Mouse (Mus musculus) kidney, postnatal 14 days (tissue): Measurements from ENCODE around the gene Dazap1.
A peak's percentile ranks its signal among the peaks of the same experiment; 100 is the strongest.

ENCODE experiments used
- DNase-seq: peaks from one replicate; pipeline ENCODE4 v3.0.0; 2022; ENCODE audit warnings: mixed read lengths

Dazap1 gene

DNA sequence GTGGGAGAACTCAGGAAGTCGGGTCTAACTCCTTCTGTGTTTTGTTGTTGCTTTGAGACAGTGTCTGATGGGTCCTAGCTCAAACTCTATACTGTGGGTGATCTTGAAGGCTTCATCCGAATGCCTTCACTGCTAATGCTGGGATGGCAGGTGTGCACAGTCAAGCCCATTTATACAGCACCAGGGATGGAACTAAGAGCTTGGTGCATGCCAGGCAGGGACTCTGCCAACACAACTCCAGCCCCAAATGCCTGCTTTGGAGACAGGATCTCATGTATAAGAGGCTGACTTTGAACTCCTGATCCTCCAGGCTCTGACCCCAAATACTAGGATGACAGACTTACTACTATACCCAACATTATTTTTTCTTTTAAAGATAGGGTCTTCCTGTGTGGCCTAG lies 11.2 kb upstream of the Dazap1 start:
- DNase-seq: no peak

DNA sequence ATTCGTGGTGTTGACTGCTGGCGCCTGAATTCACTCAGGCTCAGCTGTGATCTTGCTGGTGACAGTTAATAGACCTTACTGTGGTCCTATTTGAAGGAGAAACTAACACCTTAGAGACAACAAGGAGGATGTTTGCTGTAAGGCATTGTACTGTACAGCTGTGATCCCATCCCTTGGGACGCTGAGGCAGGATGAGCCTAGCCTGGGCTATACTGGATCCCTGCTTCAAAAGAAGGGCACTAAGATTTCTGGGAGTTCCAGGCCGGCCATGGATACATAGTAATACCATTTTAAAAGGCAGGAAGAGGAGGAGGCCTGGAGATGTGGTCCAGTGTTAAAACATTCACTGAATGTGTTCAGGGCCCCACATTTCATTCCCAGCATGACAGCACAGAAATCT lies 10.7 kb upstream of the Dazap1 start:
- DNase-seq: no peak

DNA sequence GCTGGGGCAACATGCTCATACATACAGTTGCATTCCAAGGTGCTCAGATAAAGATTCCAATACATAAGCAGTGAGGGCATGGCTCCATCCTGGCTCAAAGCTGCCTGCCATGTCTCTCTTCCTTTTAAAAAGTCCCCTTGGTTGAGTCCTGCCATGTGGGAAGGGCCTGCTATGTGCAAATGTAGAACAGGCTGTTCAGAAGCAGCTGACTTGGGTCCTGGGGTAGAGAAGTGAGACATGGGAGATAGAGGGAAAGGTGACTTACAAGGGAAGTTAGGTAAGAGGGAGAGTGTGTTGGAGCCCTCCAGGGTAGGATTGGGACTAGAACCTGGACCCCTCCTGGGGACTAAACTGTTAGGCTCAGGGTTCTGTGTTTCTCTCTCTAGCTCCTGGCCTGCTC lies 9.3 kb upstream of the Dazap1 start:
- no peak for DNase-seq

DNA sequence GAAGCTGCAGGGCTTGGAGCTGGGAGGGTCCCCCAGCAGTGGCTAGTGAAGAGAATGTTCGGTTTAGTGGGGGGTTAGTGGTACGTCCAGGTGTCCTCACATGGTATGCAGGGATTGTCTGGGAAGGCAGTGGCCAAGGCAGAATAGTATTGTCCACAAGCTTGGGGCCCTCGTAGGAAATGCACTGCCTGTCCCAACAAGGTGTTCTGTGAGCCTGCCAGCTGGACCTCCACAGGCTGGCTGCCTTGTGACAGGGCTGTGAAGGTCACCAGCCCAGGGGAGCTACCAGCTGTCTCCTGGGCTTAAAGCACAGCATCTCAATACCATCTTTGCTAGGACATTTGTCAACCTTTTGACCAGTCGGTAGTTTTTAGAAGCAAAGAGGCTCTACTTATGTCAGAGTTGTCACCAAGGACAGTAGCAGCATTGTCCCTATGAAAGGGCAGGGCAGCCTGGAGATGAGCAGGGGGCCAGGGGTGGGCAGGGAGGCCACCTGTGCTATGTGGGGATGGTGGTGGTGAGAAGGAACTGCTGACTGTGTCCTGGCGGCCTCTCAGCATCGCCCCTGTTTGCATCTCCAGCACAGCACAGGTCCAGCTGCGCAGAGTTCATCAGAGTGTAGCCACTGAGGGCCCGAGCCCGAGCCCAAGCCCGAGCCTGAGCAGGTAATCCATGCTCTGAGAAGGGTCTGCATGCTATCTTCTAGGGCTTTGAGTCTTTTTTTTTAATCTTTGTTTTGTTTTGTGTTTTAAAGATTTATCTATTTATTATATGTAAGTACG lies 8.6 kb upstream of the Dazap1 start:
- no peak for DNase-seq

DNA sequence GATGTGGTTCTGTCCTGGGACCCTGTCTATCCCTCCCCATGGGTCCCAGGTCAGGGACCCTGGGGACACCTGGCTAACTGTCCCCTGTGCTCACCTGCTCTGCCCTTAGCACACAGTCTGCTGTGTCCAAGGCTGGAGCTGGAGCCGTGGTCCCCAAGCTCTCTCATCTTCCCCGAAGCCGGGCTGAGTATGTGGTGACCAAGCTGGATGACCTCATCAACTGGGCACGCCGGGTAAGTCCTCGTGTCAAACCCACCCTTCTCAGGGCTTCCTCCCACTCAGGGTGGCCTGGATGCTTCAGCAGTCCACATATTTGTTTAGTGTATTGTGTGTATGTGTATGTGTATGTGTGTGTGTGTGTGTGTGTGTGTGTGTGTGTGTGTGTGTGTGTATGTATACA lies 7.7 kb upstream of the Dazap1 start:
- DNase-seq: no peak

DNA sequence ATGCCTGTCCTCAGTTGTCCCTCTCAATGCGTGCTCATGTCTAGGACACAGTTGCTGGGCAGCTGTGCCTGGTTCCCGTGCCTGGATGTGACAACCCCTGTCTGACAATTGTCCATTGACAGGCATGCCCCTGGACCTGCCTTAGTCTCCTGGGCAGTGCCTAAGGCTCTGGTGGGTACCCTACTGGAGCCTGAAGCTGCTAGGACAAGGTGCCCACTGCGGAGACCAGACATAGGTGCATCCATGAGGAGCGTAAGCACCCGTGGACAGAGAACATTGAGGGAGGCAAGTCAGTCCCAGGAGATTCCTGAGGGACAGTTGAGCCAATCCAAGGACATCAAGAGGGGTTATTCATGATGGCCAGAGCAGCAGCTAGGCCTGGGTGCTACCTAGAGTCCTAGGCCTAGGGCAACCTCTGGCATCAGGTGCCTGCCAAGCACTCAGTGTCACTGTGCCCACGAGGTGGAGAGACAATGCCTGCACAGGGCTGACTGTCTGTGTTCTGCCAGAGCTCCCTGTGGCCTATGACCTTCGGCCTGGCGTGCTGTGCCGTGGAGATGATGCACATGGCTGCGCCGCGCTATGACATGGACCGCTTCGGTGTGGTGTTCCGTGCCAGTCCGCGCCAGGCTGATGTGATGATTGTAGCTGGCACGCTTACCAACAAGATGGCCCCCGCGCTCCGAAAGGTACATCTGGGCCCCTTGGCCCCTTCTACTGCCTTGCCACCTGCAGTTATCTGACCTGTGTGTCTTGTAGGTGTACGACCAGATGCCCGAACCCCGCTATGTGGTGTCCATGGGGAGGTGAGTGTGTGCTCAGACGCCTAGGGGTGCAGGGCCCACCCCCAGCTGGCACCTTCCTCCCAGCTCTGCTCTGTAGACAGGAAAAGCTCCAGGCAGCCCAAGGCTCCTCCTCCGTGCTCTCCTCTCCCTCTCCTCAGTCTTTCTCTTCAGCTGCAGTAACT lies 6.7 kb upstream of the Dazap1 start:
- DNase-seq: no peak

DNA sequence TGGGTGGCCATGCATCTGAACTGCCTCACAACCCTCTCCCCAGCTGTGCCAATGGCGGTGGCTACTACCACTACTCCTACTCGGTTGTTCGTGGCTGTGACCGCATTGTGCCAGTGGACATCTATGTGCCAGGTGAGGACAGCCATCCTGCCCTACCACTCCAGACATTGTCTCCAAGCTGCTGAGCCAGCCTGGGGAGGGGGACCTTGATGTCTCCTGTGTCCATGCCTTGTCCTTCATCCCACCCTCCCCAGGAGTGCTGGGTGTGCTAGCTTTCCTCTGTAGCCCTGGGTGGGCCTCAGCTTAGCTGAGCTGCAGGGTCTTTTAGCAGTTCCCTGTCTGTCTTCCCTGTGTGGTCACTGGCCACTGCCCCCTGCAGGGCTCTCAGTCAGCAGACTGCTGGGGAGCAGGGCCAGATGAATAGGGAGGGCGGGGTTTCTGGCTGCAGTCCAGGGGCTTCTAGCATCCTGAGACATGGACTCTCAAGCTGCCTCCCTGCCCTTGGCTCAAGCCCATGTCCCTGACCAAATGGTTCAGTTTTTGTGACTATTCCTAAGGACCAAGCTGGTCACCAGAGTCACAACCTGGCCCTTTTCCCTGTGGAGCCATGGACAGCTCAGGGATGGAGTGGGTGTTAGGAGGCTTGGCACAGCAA lies 5.3 kb upstream of the Dazap1 start:
- DNase-seq: peak; percentile 53

DNA sequence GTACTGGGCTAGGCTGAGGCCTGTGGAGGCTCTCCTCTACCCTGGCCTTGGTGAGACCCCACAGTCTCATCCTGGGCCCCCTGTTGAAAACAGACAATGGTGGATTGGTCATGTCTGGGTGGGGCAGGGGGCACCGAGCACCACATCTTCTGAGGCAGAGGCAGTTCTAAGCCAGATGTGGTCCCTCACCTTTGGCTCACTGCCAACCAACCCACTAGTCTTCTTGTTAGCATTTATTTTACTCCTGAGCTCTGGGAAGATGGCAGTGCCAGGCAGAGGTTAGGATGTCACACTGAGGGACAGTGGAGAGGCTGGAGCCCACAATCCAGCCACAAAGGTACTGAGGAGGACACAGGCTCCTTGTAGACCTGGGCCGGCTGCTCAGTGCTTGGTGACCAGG lies 3.4 kb upstream of the Dazap1 start:
- DNase-seq: no peak

DNA sequence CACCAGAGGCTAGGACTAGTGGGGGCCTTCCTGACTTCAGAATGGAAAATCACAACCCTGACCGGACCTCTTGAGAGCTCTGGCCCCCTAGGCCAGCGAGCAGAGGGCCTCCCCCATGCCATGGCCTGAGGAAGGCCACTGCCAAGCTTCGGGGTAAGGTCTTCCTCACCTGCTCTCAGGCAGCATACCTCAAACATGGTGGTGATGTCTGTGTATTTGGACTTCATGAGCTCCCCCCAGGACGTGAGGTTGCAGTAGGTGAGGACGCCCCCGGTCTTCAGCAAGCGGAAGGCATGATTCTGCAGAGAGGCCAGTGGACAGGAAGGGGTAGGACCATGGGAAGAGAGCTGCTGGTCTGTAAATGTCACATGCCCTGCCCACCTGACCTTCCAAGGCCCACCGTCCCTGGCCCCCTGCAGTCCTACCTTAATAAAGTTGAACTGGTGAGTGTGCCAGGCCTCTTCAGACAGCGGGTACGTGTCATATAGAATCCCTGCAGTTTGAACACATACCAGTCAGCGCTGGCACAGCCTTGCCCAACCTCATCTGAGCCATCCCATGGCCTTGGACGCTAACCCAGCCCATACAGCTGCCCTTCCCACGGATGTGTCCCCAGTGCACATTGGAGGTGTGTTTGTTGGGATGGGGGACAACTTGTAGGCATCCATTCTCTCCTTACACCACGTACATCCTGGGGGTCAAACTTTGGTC lies 2.4 kb upstream of the Dazap1 start:
- no peak for DNase-seq

DNA sequence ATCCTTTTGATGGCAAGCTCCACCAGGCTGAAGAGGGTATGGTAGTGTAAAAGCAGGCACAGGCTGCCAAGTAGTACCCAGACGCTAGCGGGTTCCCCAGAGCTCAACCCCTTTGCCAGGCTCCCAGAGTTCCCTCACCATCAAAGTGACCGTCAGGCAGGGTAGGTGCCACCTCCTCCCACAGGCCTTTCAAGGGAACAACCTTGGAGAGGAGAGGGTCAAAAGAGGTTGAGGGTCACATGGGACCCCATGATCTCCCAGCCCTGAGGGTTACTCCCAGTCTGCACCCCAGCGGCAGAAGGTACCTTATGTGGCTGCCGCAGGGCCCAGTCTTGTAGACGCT lies 1.9 kb upstream of the Dazap1 start:
- DNase-seq: no peak

DNA sequence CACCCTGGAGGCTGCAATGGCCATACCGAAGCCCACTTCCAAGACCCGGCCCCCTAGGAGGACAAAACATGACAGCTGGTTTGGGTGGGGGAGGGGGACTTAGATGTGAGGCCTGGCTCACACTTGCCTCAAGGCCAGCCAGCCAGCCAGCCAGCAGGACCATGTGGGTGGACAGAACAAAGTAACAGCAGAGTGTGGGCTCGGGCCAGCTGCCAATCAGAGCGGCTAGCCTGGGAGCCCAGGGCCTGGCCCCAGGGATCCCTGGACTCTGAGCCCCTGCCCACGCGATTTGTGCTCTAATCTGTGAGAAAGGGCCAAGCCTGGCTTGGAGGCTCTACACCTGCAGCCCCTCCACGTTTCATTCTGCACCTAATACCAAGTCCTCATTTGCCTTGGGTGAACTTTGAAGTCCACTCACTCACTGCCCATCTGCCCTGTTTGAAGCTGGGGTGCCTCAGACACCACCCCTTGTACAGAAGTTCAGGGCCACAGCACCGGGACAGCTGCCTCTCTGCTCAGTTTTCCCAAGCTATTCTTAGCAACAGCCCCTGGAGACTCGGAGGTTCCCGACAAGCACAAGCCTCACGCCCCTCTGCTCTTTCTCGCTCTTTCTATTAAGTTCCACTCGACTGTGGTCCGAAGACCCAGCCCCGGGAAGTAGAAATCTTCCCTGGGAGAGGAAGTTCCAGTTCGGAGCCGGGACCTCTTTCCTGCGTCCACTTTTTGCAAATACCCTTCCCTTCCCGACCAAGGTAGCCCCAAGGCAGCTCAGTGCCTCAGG lies 1.2 kb upstream of the Dazap1 start:
- DNase-seq: peak; percentile 84

DNA sequence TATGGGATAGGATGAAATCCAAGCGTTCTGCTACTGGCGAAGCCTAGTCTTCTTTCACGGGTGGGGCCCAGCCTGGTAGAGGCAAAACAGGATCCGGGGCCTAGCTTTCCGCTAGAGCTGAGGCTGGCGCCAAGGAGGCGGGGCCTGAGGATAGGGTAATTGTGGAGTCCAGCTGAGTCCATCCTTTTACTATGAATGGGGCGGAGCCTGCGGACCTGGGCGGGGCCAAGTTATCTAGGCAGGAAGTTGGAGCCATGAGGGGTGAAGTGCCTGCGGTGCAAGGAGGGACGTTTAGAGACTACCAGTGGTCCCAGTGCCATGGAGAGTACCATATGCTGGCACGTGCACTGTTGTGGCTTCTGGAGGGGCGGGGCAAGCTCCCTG lies 291 bp downstream of the Dazap1 start:
- peak; percentile 99 for DNase-seq

DNA sequence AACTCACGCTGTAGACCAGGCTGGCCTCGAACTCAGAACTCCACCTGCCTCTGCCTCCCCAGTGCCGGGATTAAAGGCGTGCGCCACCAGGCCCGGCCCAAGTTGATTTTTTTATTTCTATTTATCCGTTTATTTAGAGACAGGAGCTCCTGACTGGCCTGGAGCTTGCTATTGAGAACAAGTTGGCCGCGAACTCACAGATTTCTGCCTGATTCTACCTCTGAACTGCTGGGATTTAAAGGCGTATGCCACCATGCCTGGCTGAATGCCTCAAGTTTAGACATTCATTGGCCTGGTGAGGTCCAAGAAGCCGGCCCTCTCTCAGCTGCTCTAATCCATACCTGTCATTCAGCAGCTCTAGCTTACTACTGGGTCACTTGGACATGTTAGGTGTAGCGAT lies 883 bp downstream of the Dazap1 start:
- no peak for DNase-seq

DNA sequence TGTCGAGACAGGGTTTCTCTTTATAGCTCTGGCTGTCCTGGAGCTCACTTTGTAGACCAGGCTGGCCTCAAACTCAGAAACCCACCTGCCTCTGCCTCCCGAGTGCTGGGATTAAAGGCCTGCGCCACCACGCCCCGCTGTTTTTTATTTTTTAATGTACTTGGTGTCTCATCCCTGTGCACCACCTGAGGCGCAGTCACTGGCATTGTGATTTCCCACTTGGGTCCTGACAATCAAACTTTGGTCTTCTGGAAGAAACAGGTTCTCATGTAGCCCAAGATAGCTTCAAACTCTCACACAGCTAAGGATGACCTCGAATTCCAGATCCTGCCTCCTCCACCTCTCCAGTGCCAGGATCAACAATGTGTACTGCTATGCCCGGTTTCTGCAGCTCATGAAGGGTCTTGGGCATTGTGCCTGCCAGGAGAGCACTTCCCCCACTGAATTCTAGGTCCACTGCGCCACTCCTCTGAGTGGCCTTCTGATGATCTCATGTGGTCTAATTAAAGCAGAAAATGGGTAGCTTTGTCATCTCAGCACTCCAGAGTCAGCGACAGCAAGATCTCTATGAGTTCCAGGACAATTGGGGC lies 1.6 kb downstream of the Dazap1 start:
- no peak for DNase-seq

DNA sequence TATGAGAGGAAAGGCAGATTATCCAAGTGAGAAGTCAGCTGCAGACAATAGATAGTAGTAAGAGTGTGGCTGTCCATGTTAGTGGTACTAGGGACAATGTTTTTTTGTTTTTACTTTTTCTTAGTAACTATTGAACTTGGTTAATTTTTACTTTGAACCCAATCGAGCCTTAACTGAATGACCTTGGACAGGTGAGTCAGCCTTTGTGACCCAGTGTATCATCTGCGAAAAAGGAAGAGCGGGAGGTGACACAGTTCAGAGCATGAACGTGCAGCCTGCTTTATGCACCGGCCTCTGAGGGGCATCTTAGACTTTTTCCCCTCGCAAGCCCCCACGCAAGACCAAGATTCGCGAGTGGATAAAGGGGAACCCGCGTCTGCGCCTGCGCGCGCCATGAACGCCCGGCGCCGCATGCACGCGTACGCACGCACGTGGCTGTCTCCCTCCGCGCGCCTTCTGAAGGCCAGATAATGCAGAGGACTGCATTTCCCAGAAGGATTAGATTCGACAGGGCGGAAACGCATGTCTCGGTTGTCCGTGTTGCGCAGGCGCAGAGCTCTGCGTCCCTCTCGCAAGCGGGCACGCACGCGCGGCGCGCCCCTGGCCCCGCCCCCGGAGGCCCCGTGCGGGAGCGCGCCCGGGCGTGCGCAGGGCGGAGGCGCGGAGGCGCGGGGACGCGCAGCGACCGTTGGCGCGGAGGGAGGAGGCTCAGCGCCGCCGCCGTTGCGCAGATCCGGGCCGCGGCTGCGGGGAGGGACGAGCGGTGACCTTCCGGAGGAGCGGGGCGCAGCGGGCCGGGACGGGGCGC lies 3.3 kb downstream of the Dazap1 start:
- DNase-seq: peak; percentile 100

DNA sequence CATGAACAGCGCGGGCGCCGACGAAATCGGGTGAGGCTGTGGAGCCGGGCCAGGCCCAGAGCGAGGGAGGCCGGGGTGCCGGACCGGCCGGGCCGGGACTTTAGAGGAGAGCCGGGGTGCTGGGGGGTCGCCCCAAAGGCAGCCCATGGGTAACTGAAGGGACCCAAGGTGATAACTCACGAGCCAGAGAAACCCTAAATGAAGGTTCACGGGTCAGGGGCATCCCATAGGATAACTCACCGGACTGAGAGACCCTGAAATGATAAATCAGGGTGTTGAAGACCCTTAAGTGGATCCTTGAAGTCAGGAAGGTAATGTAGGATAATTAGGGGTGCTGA lies 3.8 kb downstream of the Dazap1 start:
- no peak for DNase-seq

DNA sequence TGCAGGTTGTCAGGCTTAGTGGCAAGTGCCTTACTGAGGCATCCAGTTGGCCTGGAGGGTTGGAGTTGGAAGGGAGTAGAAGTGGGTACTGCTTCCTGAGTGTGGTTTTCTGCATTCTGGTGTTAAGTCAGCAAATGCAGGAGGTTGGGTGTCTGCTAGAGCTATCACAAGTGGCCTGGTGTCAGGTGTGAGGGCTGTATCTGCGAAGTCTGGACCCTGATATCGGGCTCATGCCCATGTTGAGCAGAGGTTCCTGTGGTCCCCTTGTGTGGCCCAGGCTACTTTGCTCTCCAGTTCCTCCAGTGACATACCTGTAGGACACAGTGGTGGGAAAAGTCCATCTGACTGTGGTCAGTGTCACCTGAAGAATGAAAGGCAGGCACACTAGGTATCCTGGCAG lies 8.8 kb downstream of the Dazap1 start:
- no peak for DNase-seq

DNA sequence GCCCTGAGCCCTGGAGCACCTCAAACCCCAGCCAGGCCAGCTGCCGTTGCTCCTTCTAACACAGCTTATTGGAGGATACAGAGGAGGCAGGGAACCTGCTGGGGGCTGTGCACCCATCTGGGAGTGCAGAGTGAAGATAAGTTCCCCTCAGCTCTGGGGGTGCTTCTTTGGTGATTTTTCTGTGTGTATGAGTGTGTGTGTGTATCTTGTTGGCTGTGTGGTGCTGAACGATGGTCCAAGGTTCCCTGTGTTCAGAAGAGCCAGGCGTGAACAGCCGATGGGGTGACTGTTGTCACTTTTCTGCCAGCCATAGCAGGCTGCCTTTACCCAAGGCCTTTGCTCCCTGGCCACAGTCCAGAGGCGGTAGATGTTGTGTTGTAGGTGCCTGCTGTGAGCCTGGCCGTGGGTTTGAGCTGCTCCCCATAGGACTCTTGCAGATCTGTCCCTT lies 9.5 kb downstream of the Dazap1 start:
- DNase-seq: peak; percentile 61

DNA sequence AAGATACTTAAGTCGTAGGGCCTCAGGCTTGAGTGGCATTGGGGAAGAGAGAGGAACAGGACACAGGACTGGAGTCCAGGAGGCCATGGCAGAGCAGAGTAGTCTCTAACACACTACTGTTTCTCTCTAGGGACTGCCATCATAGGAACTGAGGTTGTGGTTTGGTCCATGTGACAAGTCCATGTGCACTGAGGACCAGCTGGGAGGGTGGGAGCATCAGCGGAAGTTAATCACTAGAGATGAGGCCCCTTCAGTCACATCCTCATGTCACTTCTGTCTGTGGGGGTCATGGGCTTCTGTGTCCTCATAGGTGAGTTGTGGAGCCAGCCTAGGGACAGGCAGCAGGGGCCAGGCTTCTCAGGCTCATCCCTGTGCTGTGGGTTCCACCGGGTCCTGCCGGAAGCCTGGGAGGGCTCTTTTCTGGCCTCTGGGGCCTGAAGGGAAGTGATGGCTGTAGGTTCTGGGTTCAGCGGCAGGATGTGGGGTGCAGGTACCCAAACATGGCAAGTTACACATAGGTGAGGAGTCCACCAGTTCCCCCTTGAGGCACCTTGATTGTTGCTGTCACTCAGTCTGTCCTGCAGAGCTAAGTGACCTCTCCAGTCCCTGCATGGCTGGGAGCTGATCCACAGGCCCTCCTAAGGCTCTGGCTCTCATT lies 10.0 kb downstream of the Dazap1 start:
- DNase-seq: no peak

DNA sequence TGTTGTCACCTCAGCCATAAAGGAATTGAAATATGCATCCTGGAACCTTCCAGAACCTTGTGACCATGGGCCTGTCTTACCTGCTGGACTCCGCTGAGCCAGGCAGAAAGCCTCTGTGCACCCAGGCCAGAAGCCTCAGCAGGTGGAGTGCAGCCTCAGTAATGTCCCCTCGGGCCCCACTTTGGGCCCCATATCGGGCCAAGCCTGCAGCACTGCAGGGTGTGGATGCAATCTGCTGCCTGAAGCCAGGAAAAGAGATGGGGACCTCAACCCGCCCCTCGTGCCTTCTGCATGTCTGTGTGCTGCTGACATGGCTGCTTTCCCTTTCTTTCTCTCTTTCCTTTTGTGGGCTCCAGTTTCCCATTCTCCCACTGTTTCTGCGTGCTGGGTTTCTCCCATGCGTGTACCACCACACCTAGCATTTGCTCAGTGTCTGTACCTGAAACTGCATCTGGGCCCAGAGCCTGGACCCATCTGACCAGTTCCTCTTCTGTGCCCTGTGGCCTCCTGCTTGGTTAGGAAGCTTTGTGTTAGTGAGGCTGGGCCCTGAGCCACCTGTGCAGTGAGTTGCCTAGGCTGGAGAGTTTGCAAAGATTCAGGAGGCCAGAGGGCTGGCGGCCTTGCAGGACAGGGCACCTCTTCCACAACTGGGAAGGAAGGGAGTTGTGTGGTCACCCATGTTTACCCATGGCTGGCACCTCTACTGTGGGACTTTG lies 10.7 kb downstream of the Dazap1 start:
- no peak for DNase-seq
